13 mouse cellular contexts compared by ENCODE assay signal in the genomic region with DNA sequence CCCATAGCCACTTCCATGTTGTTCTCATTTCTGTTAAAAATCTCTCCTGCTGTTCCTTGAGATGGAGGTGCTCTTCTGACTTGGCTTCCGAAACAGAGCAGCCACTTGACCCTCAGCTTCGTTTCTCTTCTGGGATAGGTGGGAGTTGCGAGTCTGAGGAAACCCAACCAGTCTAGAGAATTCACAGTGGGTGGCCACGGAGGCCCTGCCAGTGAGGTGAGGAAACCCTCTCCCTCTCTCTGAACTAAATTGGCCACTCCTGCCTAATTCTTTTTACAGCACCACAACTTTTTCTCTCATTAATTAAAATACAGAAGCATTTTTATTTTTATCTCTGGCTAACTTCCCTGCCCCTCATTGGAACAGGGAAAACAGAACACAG.
DNase-seq lines count a peak whose midpoint lies in the region; ATAC-seq and TF ChIP-seq lines count a peak whose summit lies in the region.
"Had no signal": no experiment of that assay in that cellular context is flagged by ENCODE, and none has a peak within 500 bp of the region (broad histone marks: within the 10 kb centered on the region; RNA-seq: fewer than 3 reads in every experiment).

No protein-coding gene starts in this region.

- WGBS in forebrain, embryonic 14.5 days, result 44% methylated on average over 4 of the region's 4 CpGs
- WGBS in hindbrain, embryonic 16.5 days, result 35% methylated on average over 4 of the region's 4 CpGs
- 51% methylated on average over 4 of the region's 4 CpGs for WGBS in neural tube, embryonic 13.5 days

- no peaks in the 10 kb centered on the region for H3K36me3 ChIP-seq in forebrain, embryonic 14.5 days (ENCODE audit: control insufficient read depth, insufficient read depth, low read length)
- no peaks in the 10 kb centered on the region for H3K36me3 ChIP-seq in hindbrain, embryonic 16.5 days (ENCODE audit: control insufficient read depth, insufficient read depth, low read length)
- no peaks in the 10 kb centered on the region for H3K36me3 ChIP-seq in neural tube, embryonic 13.5 days
- H3K36me3 ChIP-seq: limb, embryonic 15.5 days had no signal

- ATAC-seq in forebrain, embryonic 14.5 days, result no peak
- no peak; the same call in 1 of the 2 replicates for ATAC-seq in hindbrain, embryonic 16.5 days
- no peak for ATAC-seq in neural tube, embryonic 13.5 days (ENCODE audit: low read depth)
- no peak for ATAC-seq in frontal cortex, adult (ENCODE audit: low TSS enrichment)
- ATAC-seq in erythroblast, adult 5-6 weeks (replicated peaks; ENCODE audit: low FRiP score, poor library complexity, severe bottlenecking), result no peak
- ATAC-seq: intestine, postnatal 0 days had no signal

- peak overlapping the region; percentile 57 for H3K4me3 ChIP-seq in layer of hippocampus, adult 2 months
- 0 out of 2 replicates have a peak overlapping the region, but pooled peaks have one; percentile 45 for H3K4me3 ChIP-seq in forebrain, embryonic 14.5 days (ENCODE audit: low read depth, low read length)
- H3K4me3 ChIP-seq in hindbrain, embryonic 16.5 days (ENCODE audit: low read length), result peak overlapping the region; percentile 52
- H3K4me3 ChIP-seq in neural tube, embryonic 13.5 days, result peak overlapping the region; percentile 44

- no peaks in the 10 kb centered on the region for H3K4me1 ChIP-seq in forebrain, embryonic 14.5 days (ENCODE audit: control insufficient read depth, insufficient read depth, low read length)
- H3K4me1 ChIP-seq in hindbrain, embryonic 16.5 days (ENCODE audit: control insufficient read depth, insufficient read depth, low read depth, low read length), result no peaks in the 10 kb centered on the region; the same call in 1 of the 2 replicates
- peaks cover 26% of the 10 kb centered on the region for H3K4me1 ChIP-seq in neural tube, embryonic 13.5 days (replicated peaks)

- H3K4me2 ChIP-seq in forebrain, embryonic 14.5 days (ENCODE audit: low read length), result peak overlapping the region; percentile 79; the same call in 1 of the 2 replicates
- peak overlapping the region; percentile 68 for H3K4me2 ChIP-seq in hindbrain, embryonic 16.5 days (ENCODE audit: low read length)
- peak overlapping the region; percentile 63 for H3K4me2 ChIP-seq in neural tube, embryonic 13.5 days

- no peak for DNase-seq in layer of hippocampus, adult 2 months (ENCODE audit: low spot score in 2 of 2)
- DNase-seq in layer of hippocampus, adult 11-12 months (ENCODE audit: low spot score), result no peak
- DNase-seq in forebrain, embryonic 14.5 days (ENCODE audit: low spot score), result no peak
- no peak for DNase-seq in heart, postnatal 4 days
- DNase-seq: right cerebral cortex, postnatal 25 days; thymus, adult 18-20 months had no signal

- H3K27me3 ChIP-seq in forebrain, embryonic 14.5 days (replicated peaks; ENCODE audit: control insufficient read depth, insufficient read depth, low read length), result peaks cover 24% of the 10 kb centered on the region
- 0 out of 2 replicates have a peak, but pooled peaks cover 2% of the 10 kb centered on the region for H3K27me3 ChIP-seq in hindbrain, embryonic 16.5 days (replicated peaks; ENCODE audit: control insufficient read depth, insufficient read depth, low read length)
- peaks cover 56% of the 10 kb centered on the region for H3K27me3 ChIP-seq in neural tube, embryonic 13.5 days

- TF ChIP-seq CTCF in layer of hippocampus, adult 2 months (conservative IDR thresholded peaks at IDR 0.05), result no peak

- H3K9me3 ChIP-seq in forebrain, embryonic 14.5 days (replicated peaks; ENCODE audit: control insufficient read depth, low read length), result no peaks in the 10 kb centered on the region
- no peaks in the 10 kb centered on the region for H3K9me3 ChIP-seq in hindbrain, embryonic 16.5 days (ENCODE audit: control insufficient read depth, low read length)
- no peaks in the 10 kb centered on the region for H3K9me3 ChIP-seq in neural tube, embryonic 13.5 days
- H3K9me3 ChIP-seq: limb, embryonic 15.5 days had no signal

- H3K9ac ChIP-seq in forebrain, embryonic 14.5 days (ENCODE audit: low read length), result no peak overlapping the region
- H3K9ac ChIP-seq in hindbrain, embryonic 16.5 days (ENCODE audit: low read depth, low read length), result no peak overlapping the region
- peak overlapping the region; percentile 84; the same call in 1 of the 2 replicates for H3K9ac ChIP-seq in neural tube, embryonic 13.5 days
- H3K9ac ChIP-seq: limb, embryonic 15.5 days; lung, embryonic 14.5 days had no signal

- H3K27ac ChIP-seq in layer of hippocampus, adult 2 months, result peak overlapping the region; percentile 88
- H3K27ac ChIP-seq in forebrain, embryonic 14.5 days (ENCODE audit: low read depth, low read length), result no peak overlapping the region
- no peak overlapping the region for H3K27ac ChIP-seq in hindbrain, embryonic 16.5 days (ENCODE audit: low read depth, low read length)
- H3K27ac ChIP-seq in neural tube, embryonic 13.5 days (replicated peaks), result peak overlapping the region; percentile 71; the same call in 1 of the 2 replicates
- H3K27ac ChIP-seq: limb, embryonic 15.5 days had no signal

Comparison
In these comparisons a context has a peak if more than half of its experiments do, and no peak if none do; other contexts are left out.
1. H3K27ac ChIP-seq: peak in layer of hippocampus, adult 2 months (single experiment) and neural tube, embryonic 13.5 days (single experiment); none in forebrain, embryonic 14.5 days (single experiment) and hindbrain, embryonic 16.5 days (single experiment).
2. Peak in every context shown above with its lines, with median percentiles within 50 percentile points of each other: H3K4me3 ChIP-seq and H3K4me2 ChIP-seq.